Mouse (Mus musculus): ENCODE results near the gene Taar4. TPM values are rescaled to one million over a fixed set of nuclear protein-coding genes. Genes with fewer than 3 reads are reported as not detected.

The Taar4 gene
- polyA plus RNA-seq (2016; fragmentation: Nextera tagmentation; extraction: Ambion mirVana) = not detected in 2 replicates

- no peaks in the 10 kb centered on the region for H3K36me3 ChIP-seq
- H3K4me1 ChIP-seq = no peaks in the 10 kb centered on the region
- no peak within 1 kb of the TSS for H3K4me3 ChIP-seq
- H3K4me2 ChIP-seq (replicated peaks) = no peak within 1 kb of the TSS
- no peak for ATAC-seq (ENCODE audit: low FRiP score)
- WGBS = 96% methylated on average over 13 of the region's 13 CpGs
- H3K27me3 ChIP-seq = no peaks in the 10 kb centered on the region
- H3K9me3 ChIP-seq (replicated peaks) = no peaks in the 10 kb centered on the region
- H3K9ac ChIP-seq = no peak within 1 kb of the TSS
- H3K27ac ChIP-seq = no peak within 1 kb of the TSS
These were observed at the start of gene Taar4 for GRCm38 (mm10) chr10:23960444-23960915. Gene Taar4 (plus strand): TSS chr10:23960494.

GRCm38 (mm10) chr10:23920056-23920455 is 40.2 kb upstream of the Taar4 start, which contains the start of gene Taar1:
Gene Taar1 (plus strand): TSS chr10:23920356.
- no peak within 1 kb of the TSS for H3K9ac ChIP-seq
- H3K36me3 ChIP-seq = no peaks in the 10 kb centered on the region
- no peaks in the 10 kb centered on the region for H3K4me1 ChIP-seq
- 92% methylated on average over 4 of the region's 4 CpGs for WGBS
- H3K4me2 ChIP-seq (replicated peaks) = no peak within 1 kb of the TSS
- no peaks in the 10 kb centered on the region for H3K9me3 ChIP-seq (replicated peaks)
- H3K27me3 ChIP-seq = no peaks in the 10 kb centered on the region
- H3K27ac ChIP-seq = no peak within 1 kb of the TSS
- no peak within 1 kb of the TSS for H3K4me3 ChIP-seq
- no peak for ATAC-seq (ENCODE audit: low FRiP score)

- no peaks in the 10 kb centered on the region for H3K4me1 ChIP-seq
- no peak overlapping the region for H3K9ac ChIP-seq
- H3K4me3 ChIP-seq = no peak overlapping the region
- 73% methylated on average over 3 of the region's 3 CpGs for WGBS
- H3K36me3 ChIP-seq = no peaks in the 10 kb centered on the region
- no peak overlapping the region for H3K4me2 ChIP-seq (replicated peaks)
- H3K27ac ChIP-seq = no peak overlapping the region
- ATAC-seq (ENCODE audit: low FRiP score) = no peak
- no peaks in the 10 kb centered on the region for H3K27me3 ChIP-seq
- no peaks in the 10 kb centered on the region for H3K9me3 ChIP-seq (replicated peaks)
These were observed 37.8 kb upstream of the Taar4 start for GRCm38 (mm10) chr10:23922468-23922867.

- H3K4me3 ChIP-seq = no peak overlapping the region
- H3K36me3 ChIP-seq = no peaks in the 10 kb centered on the region
- H3K9me3 ChIP-seq (replicated peaks) = no peaks in the 10 kb centered on the region
- H3K9ac ChIP-seq = no peak overlapping the region
- H3K27me3 ChIP-seq = no peaks in the 10 kb centered on the region
- no peak overlapping the region for H3K27ac ChIP-seq
- no peaks in the 10 kb centered on the region for H3K4me1 ChIP-seq
- 85% methylated on average over 2 of the region's 2 CpGs for WGBS
- ATAC-seq (ENCODE audit: low FRiP score) = no peak
- H3K4me2 ChIP-seq (replicated peaks) = no peak overlapping the region
These were observed 36.4 kb upstream of the Taar4 start for GRCm38 (mm10) chr10:23923941-23924340.

- H3K4me1 ChIP-seq = no peaks in the 10 kb centered on the region
- no peak overlapping the region for H3K4me2 ChIP-seq (replicated peaks)
- WGBS = 56% methylated on average over 4 of the region's 4 CpGs
- ATAC-seq (ENCODE audit: low FRiP score) = no peak
- no peak overlapping the region for H3K27ac ChIP-seq
- no peak overlapping the region for H3K9ac ChIP-seq
- no peaks in the 10 kb centered on the region for H3K27me3 ChIP-seq
- H3K36me3 ChIP-seq = no peaks in the 10 kb centered on the region
- no peak overlapping the region for H3K4me3 ChIP-seq
- no peaks in the 10 kb centered on the region for H3K9me3 ChIP-seq (replicated peaks)
These were observed 22.7 kb upstream of the Taar4 start for GRCm38 (mm10) chr10:23937613-23938012.

- Histone ChIP-seq H3K4me2 (replicated peaks) (no peak within 1 kb of the TSS), H3K4me1 (no peaks in the 10 kb centered on the region), H3K9ac (no peak within 1 kb of the TSS), H3K27ac (no peak within 1 kb of the TSS), H3K4me3 (no peak within 1 kb of the TSS), H3K9me3 (replicated peaks) (no peaks in the 10 kb centered on the region), H3K36me3 (no peaks in the 10 kb centered on the region), H3K27me3 (no peaks in the 10 kb centered on the region)
- 45% methylated on average over 6 of the region's 6 CpGs for WGBS
- no peak for ATAC-seq (ENCODE audit: low FRiP score)
These were observed 22.0 kb upstream of the Taar4 start, which contains the start of gene Taar2 for GRCm38 (mm10) chr10:23938312-23938711. Gene Taar2 (plus strand): TSS chr10:23938572.

- no peak overlapping the region for H3K27ac ChIP-seq
- H3K4me3 ChIP-seq = no peak overlapping the region
- no peaks in the 10 kb centered on the region for H3K4me1 ChIP-seq
- H3K4me2 ChIP-seq (replicated peaks) = no peak overlapping the region
- no peaks in the 10 kb centered on the region for H3K27me3 ChIP-seq
- H3K36me3 ChIP-seq = no peaks in the 10 kb centered on the region
- H3K9me3 ChIP-seq (replicated peaks) = no peaks in the 10 kb centered on the region
- H3K9ac ChIP-seq = no peak overlapping the region
- ATAC-seq (ENCODE audit: low FRiP score) = no peak
- WGBS = 74% methylated on average over 5 of the region's 5 CpGs
These were observed 17.8 kb upstream of the Taar4 start for GRCm38 (mm10) chr10:23942465-23942864.

- H3K4me3 ChIP-seq = no peak overlapping the region
- 80% methylated on average over 7 of the region's 7 CpGs for WGBS
- H3K9me3 ChIP-seq (replicated peaks) = no peaks in the 10 kb centered on the region
- no peak overlapping the region for H3K27ac ChIP-seq
- no peaks in the 10 kb centered on the region for H3K27me3 ChIP-seq
- no peaks in the 10 kb centered on the region for H3K36me3 ChIP-seq
- ATAC-seq (ENCODE audit: low FRiP score) = no peak
- no peak overlapping the region for H3K9ac ChIP-seq
- H3K4me1 ChIP-seq = no peaks in the 10 kb centered on the region
- H3K4me2 ChIP-seq (replicated peaks) = no peak overlapping the region
These were observed 12.3 kb upstream of the Taar4 start for GRCm38 (mm10) chr10:23948026-23948425.

- H3K27me3 ChIP-seq = no peaks in the 10 kb centered on the region
- WGBS = 87% methylated on average over 16 of the region's 16 CpGs
- no peak within 1 kb of the TSS for H3K27ac ChIP-seq
- H3K4me1 ChIP-seq = no peaks in the 10 kb centered on the region
- H3K36me3 ChIP-seq = no peaks in the 10 kb centered on the region
- no peak for ATAC-seq (ENCODE audit: low FRiP score)
- no peak within 1 kb of the TSS for H3K4me3 ChIP-seq
- H3K9ac ChIP-seq = no peak within 1 kb of the TSS
- H3K9me3 ChIP-seq (replicated peaks) = no peaks in the 10 kb centered on the region
- no peak within 1 kb of the TSS for H3K4me2 ChIP-seq (replicated peaks)
These were observed 10.7 kb upstream of the Taar4 start, which contains the start of gene Taar3 for GRCm38 (mm10) chr10:23949508-23950005. Gene Taar3 (plus strand): TSS chr10:23949558.

- WGBS = 86% methylated on average over 6 of the region's 6 CpGs
- Histone ChIP-seq H3K4me3 (no peak overlapping the region), H3K4me1 (no peaks in the 10 kb centered on the region), H3K4me2 (replicated peaks) (no peak overlapping the region), H3K9ac (no peak overlapping the region), H3K27me3 (no peaks in the 10 kb centered on the region), H3K27ac (no peak overlapping the region), H3K36me3 (no peaks in the 10 kb centered on the region), H3K9me3 (replicated peaks) (no peaks in the 10 kb centered on the region)
- ATAC-seq (ENCODE audit: low FRiP score) = no peak
These were observed 8.6 kb upstream of the Taar4 start for GRCm38 (mm10) chr10:23951714-23952113.

- Histone ChIP-seq H3K36me3 (no peaks in the 10 kb centered on the region), H3K27ac (no peak overlapping the region), H3K27me3 (no peaks in the 10 kb centered on the region), H3K4me2 (replicated peaks) (no peak overlapping the region), H3K9me3 (replicated peaks) (no peaks in the 10 kb centered on the region), H3K4me3 (no peak overlapping the region), H3K9ac (no peak overlapping the region), H3K4me1 (no peaks in the 10 kb centered on the region)
- ATAC-seq (ENCODE audit: low FRiP score) = no peak
- WGBS = 74% methylated on average over 3 of the region's 3 CpGs
These were observed 1.2 kb upstream of the Taar4 start for GRCm38 (mm10) chr10:23959071-23959470.

GRCm38 (mm10) chr10:23963444-23963843 is 3.1 kb downstream of the Taar4 start:
- no peak overlapping the region for H3K4me2 ChIP-seq (replicated peaks)
- no peaks in the 10 kb centered on the region for H3K9me3 ChIP-seq (replicated peaks)
- no peak for ATAC-seq (ENCODE audit: low FRiP score)
- no peaks in the 10 kb centered on the region for H3K27me3 ChIP-seq
- no peaks in the 10 kb centered on the region for H3K4me1 ChIP-seq
- H3K4me3 ChIP-seq = no peak overlapping the region
- H3K27ac ChIP-seq = no peak overlapping the region
- 77% methylated on average over 3 of the region's 3 CpGs for WGBS
- no peak overlapping the region for H3K9ac ChIP-seq
- H3K36me3 ChIP-seq = no peaks in the 10 kb centered on the region

- Histone ChIP-seq H3K9me3 (replicated peaks) (no peaks in the 10 kb centered on the region), H3K4me3 (no peak overlapping the region), H3K4me2 (replicated peaks) (no peak overlapping the region), H3K4me1 (no peaks in the 10 kb centered on the region), H3K27ac (no peak overlapping the region), H3K9ac (no peak overlapping the region), H3K36me3 (no peaks in the 10 kb centered on the region), H3K27me3 (no peaks in the 10 kb centered on the region)
- ATAC-seq (ENCODE audit: low FRiP score) = no peak
- WGBS = 89% methylated on average over 6 of the region's 6 CpGs
These were observed 4.8 kb downstream of the Taar4 start for GRCm38 (mm10) chr10:23964921-23965610.
